Mouse (Mus musculus) retina, postnatal 1 day (tissue): ENCODE measurements around the gene H2afy.

ENCODE experiments used
- DNase-seq: peaks from one replicate; pipeline ENCODE4 v3.0.0-alpha.2; 2012

H2afy gene

GRCm38 (mm10) chr13:56144021-56144420 is 7.9 kb upstream of the H2afy start:
- DNase-seq, result no peak

GRCm38 (mm10) chr13:56143151-56143513 is 7.0 kb upstream of the H2afy start:
- no peak for DNase-seq

GRCm38 (mm10) chr13:56142382-56143150 is 6.4 kb upstream of the H2afy start:
- DNase-seq, result no peak

GRCm38 (mm10) chr13:56139167-56139751 is 3.1 kb upstream of the H2afy start:
- DNase-seq, result no peak

- peak; percentile 93 for DNase-seq
Measured at GRCm38 (mm10) chr13:56135231-56136052, 719 bp downstream of the H2afy start.

GRCm38 (mm10) chr13:56134631-56135181 is 1.5 kb downstream of the H2afy start:
- DNase-seq, result peak; percentile 59

- no peak for DNase-seq
Measured at GRCm38 (mm10) chr13:56134031-56134430, 2.1 kb downstream of the H2afy start.

- DNase-seq, result peak; percentile 44
Measured at GRCm38 (mm10) chr13:56132941-56133340, 3.2 kb downstream of the H2afy start.

- DNase-seq, result no peak
Measured at GRCm38 (mm10) chr13:56132326-56132936, 3.7 kb downstream of the H2afy start.

GRCm38 (mm10) chr13:56130544-56130943 is 5.6 kb downstream of the H2afy start:
- DNase-seq, result no peak

GRCm38 (mm10) chr13:56129578-56129977 is 6.6 kb downstream of the H2afy start:
- DNase-seq, result no peak

- no peak for DNase-seq
Measured at GRCm38 (mm10) chr13:56129014-56129413, 7.1 kb downstream of the H2afy start.

GRCm38 (mm10) chr13:56125632-56126031 is 10.5 kb downstream of the H2afy start:
- no peak for DNase-seq

GRCm38 (mm10) chr13:56123075-56123474 is 13.1 kb downstream of the H2afy start:
- no peak for DNase-seq

GRCm38 (mm10) chr13:56117991-56118765 is 18.0 kb downstream of the H2afy start:
- no peak for DNase-seq

GRCm38 (mm10) chr13:56115906-56116305 is 20.3 kb downstream of the H2afy start:
- DNase-seq, result no peak

GRCm38 (mm10) chr13:56115386-56115785 is 20.8 kb downstream of the H2afy start:
- peak; percentile 68 for DNase-seq

- DNase-seq, result no peak
Measured at GRCm38 (mm10) chr13:56113431-56114248, 22.5 kb downstream of the H2afy start.

GRCm38 (mm10) chr13:56112980-56113379 is 23.2 kb downstream of the H2afy start:
- no peak for DNase-seq

GRCm38 (mm10) chr13:56112496-56112895 is 23.7 kb downstream of the H2afy start:
- no peak for DNase-seq

GRCm38 (mm10) chr13:56111601-56112000 is 24.6 kb downstream of the H2afy start:
- no peak for DNase-seq
